ENCODE assay signal across 17 mouse cellular contexts in the genomic region with DNA sequence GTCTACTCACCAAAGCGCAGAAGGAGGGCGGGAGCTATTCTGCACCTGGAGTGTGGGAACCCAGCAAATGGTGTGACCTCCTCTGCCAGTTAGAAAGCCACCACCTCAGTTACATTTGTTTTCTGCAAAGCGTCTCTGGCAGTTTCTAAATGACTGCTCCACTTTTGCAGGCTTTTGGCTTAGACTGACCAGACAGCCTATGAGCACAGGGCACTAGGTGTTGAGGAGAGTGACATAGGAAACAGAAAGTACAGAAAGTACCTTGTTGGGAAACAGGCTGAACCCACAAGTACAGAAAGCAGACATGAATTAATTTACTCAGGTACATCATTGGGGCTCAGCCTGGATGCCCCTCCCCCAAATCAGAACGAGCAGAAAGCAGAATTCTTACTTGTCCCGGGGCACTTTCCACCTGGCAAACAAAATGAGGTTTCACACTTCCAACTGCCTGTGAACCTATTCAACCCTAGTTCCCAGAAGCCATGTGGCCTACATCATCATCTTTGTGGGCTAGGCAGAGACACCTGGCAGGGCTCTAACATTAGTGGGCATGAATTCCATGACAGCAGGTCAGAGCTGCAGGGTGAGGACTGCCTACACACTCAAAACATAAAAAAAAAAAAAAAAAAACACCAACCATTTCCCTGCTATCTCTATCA. TPM values are rescaled to one million over a fixed set of nuclear protein-coding genes. Genes with fewer than 3 reads are reported as not detected.
A peak's percentile ranks its signal among the peaks of the same experiment; 100 is the strongest.
DNase-seq lines count a peak whose midpoint lies in the region; ATAC-seq and TF ChIP-seq lines count a peak whose summit lies in the region.
"Had no signal": no experiment of that assay in that cellular context is flagged by ENCODE, and none has a peak within 500 bp of the region (broad histone marks: within the 10 kb centered on the region; RNA-seq: fewer than 3 reads in every experiment).

No protein-coding gene starts in this region.

- WGBS in kidney, adult 2 months: 37% methylated on average over 5 of the region's 5 CpGs
- 34% methylated on average over 5 of the region's 5 CpGs for WGBS in kidney, embryonic 16.5 days
- 40% methylated on average over 5 of the region's 5 CpGs for WGBS in kidney, embryonic 15.5 days
- 78% methylated on average over 5 of the region's 5 CpGs for WGBS in hindbrain, embryonic 14.5 days

- no peaks in the 10 kb centered on the region for H3K4me1 ChIP-seq in kidney, adult 2 months (ENCODE audit: control insufficient read depth, insufficient read depth, low read length)
- peaks cover 17% of the 10 kb centered on the region for H3K4me1 ChIP-seq in kidney, embryonic 16.5 days (ENCODE audit: insufficient read depth, low read length)
- H3K4me1 ChIP-seq in kidney, embryonic 15.5 days: peaks cover 19% of the 10 kb centered on the region; the same call in 1 of the 2 replicates
- H3K4me1 ChIP-seq in hindbrain, embryonic 14.5 days (replicated peaks; ENCODE audit: control insufficient read depth, insufficient read depth, low read length): no peaks in the 10 kb centered on the region
- H3K4me1 ChIP-seq: forebrain, embryonic 10.5 days had no signal

- no peaks in the 10 kb centered on the region for H3K9me3 ChIP-seq in kidney, embryonic 16.5 days (ENCODE audit: low read length)
- H3K9me3 ChIP-seq in kidney, embryonic 15.5 days (replicated peaks): no peaks in the 10 kb centered on the region
- no peaks in the 10 kb centered on the region for H3K9me3 ChIP-seq in hindbrain, embryonic 14.5 days (ENCODE audit: control insufficient read depth, low read length)
- H3K9me3 ChIP-seq: embryonic facial prominence, embryonic 10.5 days; forebrain, embryonic 10.5 days; heart, embryonic 10.5 days; liver, embryonic 15.5 days; megakaryocyte, embryonic 14.5 days had no signal

- no peak for TF ChIP-seq CTCF in kidney, adult 2 months (conservative IDR thresholded peaks at IDR 0.05; ENCODE audit: insufficient read depth, insufficient read length, low read depth, low read length)

- no peak overlapping the region for H3K4me3 ChIP-seq in kidney, adult 2 months (ENCODE audit: insufficient read depth, low read depth, low read length)
- H3K4me3 ChIP-seq in kidney, embryonic 16.5 days (ENCODE audit: low read length): no peak overlapping the region
- H3K4me3 ChIP-seq in kidney, embryonic 15.5 days (replicated peaks): no peak overlapping the region
- no peak overlapping the region for H3K4me3 ChIP-seq in hindbrain, embryonic 14.5 days (replicated peaks; ENCODE audit: low read length)
- H3K4me3 ChIP-seq: embryonic facial prominence, embryonic 10.5 days; forebrain, embryonic 10.5 days; heart, embryonic 10.5 days; liver, embryonic 15.5 days; megakaryocyte, embryonic 14.5 days had no signal

- peak; percentile 19 for DNase-seq in kidney, adult 2 months
- peak; percentile 13 to 16 for DNase-seq in cerebellum, adult 18-20 months
- peak; percentile 6 to 22 for DNase-seq in thymus, postnatal 36 days
- no peak for DNase-seq in Muller cell, postnatal 12 days (ENCODE audit: inconsistent ontology term)
- DNase-seq in hindbrain, embryonic 14.5 days (ENCODE audit: low spot score): no peak
- no peak for DNase-seq in frontal cortex, adult 2 months (ENCODE audit: extremely low spot score in 1 of 2, low spot score in 1 of 2)
- DNase-seq: gastrocnemius, postnatal 10 days had no signal

- H3K27me3 ChIP-seq in kidney, adult 2 months (replicated peaks; ENCODE audit: control insufficient read depth, insufficient read depth, low read length): no peaks in the 10 kb centered on the region
- peaks cover 4% of the 10 kb centered on the region; the same call in 1 of the 2 replicates for H3K27me3 ChIP-seq in kidney, embryonic 16.5 days (ENCODE audit: insufficient read depth, low read length)
- peaks cover 5% of the 10 kb centered on the region; the same call in 1 of the 2 replicates for H3K27me3 ChIP-seq in kidney, embryonic 15.5 days
- H3K27me3 ChIP-seq in hindbrain, embryonic 14.5 days (ENCODE audit: control insufficient read depth, insufficient read depth, low read length): no peaks in the 10 kb centered on the region

- no peaks in the 10 kb centered on the region for H3K36me3 ChIP-seq in kidney, adult 2 months (ENCODE audit: control insufficient read depth, insufficient read depth, low read length)
- H3K36me3 ChIP-seq in kidney, embryonic 16.5 days (ENCODE audit: insufficient read depth, low read length): no peaks in the 10 kb centered on the region
- no peaks in the 10 kb centered on the region for H3K36me3 ChIP-seq in kidney, embryonic 15.5 days
- H3K36me3 ChIP-seq in hindbrain, embryonic 14.5 days (replicated peaks; ENCODE audit: control insufficient read depth, insufficient read depth): no peaks in the 10 kb centered on the region
- H3K36me3 ChIP-seq: embryonic facial prominence, embryonic 10.5 days; forebrain, embryonic 10.5 days; heart, embryonic 10.5 days; liver, embryonic 15.5 days had no signal

- H3K9ac ChIP-seq in kidney, embryonic 16.5 days (replicated peaks; ENCODE audit: low read length): no peak overlapping the region
- no peak overlapping the region for H3K9ac ChIP-seq in kidney, embryonic 15.5 days
- no peak overlapping the region for H3K9ac ChIP-seq in hindbrain, embryonic 14.5 days
- H3K9ac ChIP-seq: liver, embryonic 15.5 days had no signal

- H3K4me2 ChIP-seq in kidney, embryonic 16.5 days (replicated peaks; ENCODE audit: low read depth, low read length): no peak overlapping the region
- H3K4me2 ChIP-seq in kidney, embryonic 15.5 days: no peak overlapping the region
- no peak overlapping the region for H3K4me2 ChIP-seq in hindbrain, embryonic 14.5 days (replicated peaks)
- H3K4me2 ChIP-seq: liver, embryonic 15.5 days had no signal

- no peak for ATAC-seq in kidney, embryonic 16.5 days (ENCODE audit: low FRiP score, low TSS enrichment)
- 0 out of 2 replicates have a peak, but pooled peaks have one; percentile 19 for ATAC-seq in kidney, embryonic 15.5 days (replicated peaks; ENCODE audit: low FRiP score)
- no peak for ATAC-seq in hindbrain, embryonic 14.5 days (ENCODE audit: low FRiP score)

- no peak overlapping the region for H3K27ac ChIP-seq in kidney, adult 2 months (ENCODE audit: insufficient read depth, low read depth, low read length)
- no peak overlapping the region for H3K27ac ChIP-seq in kidney, embryonic 16.5 days (ENCODE audit: low read length)
- no peak overlapping the region for H3K27ac ChIP-seq in kidney, embryonic 15.5 days
- H3K27ac ChIP-seq in hindbrain, embryonic 14.5 days: no peak overlapping the region
- H3K27ac ChIP-seq: embryonic facial prominence, embryonic 10.5 days; forebrain, embryonic 10.5 days; heart, embryonic 10.5 days; liver, embryonic 15.5 days had no signal

- TF ChIP-seq POLR2A in kidney, adult 2 months (IDR thresholded peaks at IDR 0.05; ENCODE audit: low read depth, low read length): no peak

RNA-seq across cellular contexts. Expression of gene Il10, which starts 3.1 kb away (rescaled TPM):
- polyA plus RNA-seq in kidney, adult 2 months (2012; rRNA removed): not detected in 2 replicates
- not detected in 2 replicates for polyA plus RNA-seq in kidney, embryonic 16.5 days (2015; fragmentation: Nextera tagmentation; extraction: Ambion mirVana)
- polyA plus RNA-seq in kidney, embryonic 15.5 days (2015; fragmentation: Nextera tagmentation; extraction: Ambion mirVana): not detected in 2 replicates
- polyA plus RNA-seq in hindbrain, embryonic 14.5 days (2014; fragmentation: Nextera tagmentation; extraction: Ambion mirVana): not detected in 2 replicates
- not detected in 2 replicates for polyA plus RNA-seq in frontal cortex, adult 2 months (2012; rRNA removed)
- polyA plus RNA-seq: brain, embryonic 14.5 days; C2C12; embryonic facial prominence, embryonic 10.5 days; forebrain, embryonic 10.5 days; heart, embryonic 10.5 days; liver, embryonic 15.5 days; stomach, embryonic 16.5 days had no signal

Comparison
In these comparisons a context has a peak if more than half of its experiments do, and no peak if none do; other contexts are left out.
1. DNase-seq: peak in kidney, adult 2 months (single experiment), cerebellum, adult 18-20 months (2 of 2) and thymus, postnatal 36 days (2 of 2); none in Muller cell, postnatal 12 days (single experiment), hindbrain, embryonic 14.5 days (single experiment) and frontal cortex, adult 2 months (0 of 2).